Mouse (Mus musculus) CD4-positive, CD25-positive, alpha-beta regulatory T cell, adult 4 months (primary cell): ENCODE measurements around the gene Hinfp. TPM values are rescaled to one million over a fixed set of nuclear protein-coding genes. Genes with fewer than 3 reads are reported as not detected.
"Not testable (repeated sequence)": the region's sequence is repeated elsewhere in the genome, so short reads cannot be mapped to it uniquely, and the experiment has no call there.

ENCODE experiments used
- ATAC-seq: one replicate; pipeline ENCODE4 v1.8.0; 2017
- polyA plus RNA-seq, 2 experiments: library from polyadenylated mRNA; unstranded; fragments of 100-300 nt; shearing (Covaris generic); gene quantifications; one replicate each; pipeline ENCODE4 v1.2.1; 2017

The Hinfp gene
- polyA plus RNA-seq, 2 experiments from 2014 or later = 20.0 to 23.4 TPM

DNA sequence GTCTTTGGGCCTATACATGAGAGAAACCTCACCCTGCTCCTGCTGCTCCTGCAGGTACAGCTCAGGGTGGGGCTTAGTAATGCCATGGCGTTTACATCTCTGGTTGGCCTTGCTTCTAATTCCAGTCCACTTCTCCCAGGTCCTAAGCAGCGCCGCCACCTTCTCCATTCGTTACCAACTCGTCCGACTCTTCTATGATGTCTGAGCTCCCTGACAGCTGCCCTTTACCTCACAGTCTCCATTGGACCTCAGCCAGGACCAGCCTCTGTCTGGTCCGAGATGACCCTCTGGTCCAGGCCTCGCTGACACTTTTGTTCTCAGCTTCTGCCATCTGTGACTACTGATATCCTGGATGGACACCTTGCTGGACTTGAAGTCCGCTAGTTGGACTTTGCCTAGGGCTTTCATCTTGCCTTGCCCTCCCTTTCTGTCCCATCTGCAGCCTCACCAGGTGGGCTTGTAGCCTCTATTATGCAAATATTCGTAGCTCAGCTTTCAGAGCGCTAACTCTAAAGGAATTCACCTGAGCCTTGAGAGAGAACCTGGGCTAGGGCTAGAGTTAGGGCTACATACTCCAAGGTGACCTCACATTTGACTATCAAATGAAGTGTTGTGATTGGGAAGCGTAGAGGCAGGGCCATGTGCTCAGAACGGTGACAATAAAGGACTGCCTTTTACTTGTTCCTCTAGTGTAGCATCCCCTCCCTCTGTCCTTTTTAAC is 27.6 kb upstream of the Hinfp start:
- no peak for ATAC-seq

DNA sequence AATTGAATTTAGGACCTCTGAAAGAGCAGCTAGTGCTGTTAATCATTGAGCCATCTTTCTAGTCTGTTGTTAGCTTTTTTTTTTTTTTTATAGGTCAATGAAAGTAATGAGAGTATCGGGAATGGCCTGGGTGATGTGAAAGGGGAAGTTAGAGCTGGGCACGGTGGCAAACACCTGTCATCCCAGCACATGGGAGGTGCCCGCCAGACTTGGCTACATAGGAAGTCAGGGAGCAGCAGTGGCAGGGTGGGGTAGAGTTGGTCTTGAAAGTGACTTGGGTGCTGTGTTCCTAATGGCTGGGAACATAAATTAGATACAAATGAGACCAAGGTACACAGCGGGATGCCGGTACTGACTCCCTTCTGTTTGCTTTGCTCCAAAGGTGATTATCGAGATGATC is 25.3 kb upstream of the Hinfp start:
- ATAC-seq = no peak

DNA sequence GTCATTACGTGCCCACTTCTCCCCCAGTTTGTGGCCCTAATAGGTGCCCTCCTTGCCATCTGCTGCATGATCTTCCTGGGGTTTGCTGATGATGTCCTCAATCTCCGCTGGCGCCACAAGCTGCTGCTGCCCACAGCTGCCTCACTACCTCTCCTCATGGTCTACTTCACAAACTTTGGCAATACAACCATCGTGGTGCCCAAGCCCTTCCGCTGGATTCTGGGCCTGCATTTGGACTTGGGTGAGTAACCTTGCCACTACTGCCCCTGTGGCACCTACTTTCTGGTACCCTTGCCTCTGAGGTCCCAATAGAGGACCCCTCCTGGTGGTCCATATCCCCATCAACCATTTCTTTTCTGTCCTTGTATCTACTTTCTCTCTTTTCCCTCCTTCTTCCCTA is 22.5 kb upstream of the Hinfp start:
- ATAC-seq = no peak

DNA sequence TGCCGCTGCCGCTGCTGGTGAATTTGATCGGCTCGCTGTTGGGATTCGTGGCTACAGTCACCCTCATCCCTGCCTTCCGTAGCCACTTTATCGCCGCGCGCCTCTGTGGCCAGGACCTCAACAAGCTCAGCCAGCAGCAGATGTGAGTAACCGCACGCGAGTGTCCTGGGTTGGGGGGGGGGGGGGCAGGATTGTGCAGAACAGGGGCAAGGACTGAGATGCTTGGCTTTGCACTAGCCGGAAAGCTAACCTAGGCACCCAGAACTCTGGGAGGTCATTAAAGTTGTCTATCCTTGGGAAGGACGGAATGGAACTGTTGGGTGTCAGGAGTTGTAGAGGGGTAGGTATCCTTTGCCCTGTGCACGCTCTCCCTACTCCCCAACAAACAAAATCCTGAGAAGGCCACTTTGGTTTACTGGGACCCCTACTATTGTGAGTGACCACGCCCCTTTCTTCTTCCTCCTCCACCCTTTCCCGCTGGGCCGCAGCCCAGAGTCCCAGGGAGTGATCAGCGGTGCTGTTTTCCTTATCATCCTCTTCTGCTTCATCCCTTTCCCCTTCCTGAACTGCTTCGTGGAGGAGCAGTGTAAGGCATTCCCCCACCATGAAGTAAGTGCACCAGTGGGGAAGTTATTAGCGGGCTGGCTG is 21.7 kb upstream of the Hinfp start:
- peak; percentile 18 for ATAC-seq

DNA sequence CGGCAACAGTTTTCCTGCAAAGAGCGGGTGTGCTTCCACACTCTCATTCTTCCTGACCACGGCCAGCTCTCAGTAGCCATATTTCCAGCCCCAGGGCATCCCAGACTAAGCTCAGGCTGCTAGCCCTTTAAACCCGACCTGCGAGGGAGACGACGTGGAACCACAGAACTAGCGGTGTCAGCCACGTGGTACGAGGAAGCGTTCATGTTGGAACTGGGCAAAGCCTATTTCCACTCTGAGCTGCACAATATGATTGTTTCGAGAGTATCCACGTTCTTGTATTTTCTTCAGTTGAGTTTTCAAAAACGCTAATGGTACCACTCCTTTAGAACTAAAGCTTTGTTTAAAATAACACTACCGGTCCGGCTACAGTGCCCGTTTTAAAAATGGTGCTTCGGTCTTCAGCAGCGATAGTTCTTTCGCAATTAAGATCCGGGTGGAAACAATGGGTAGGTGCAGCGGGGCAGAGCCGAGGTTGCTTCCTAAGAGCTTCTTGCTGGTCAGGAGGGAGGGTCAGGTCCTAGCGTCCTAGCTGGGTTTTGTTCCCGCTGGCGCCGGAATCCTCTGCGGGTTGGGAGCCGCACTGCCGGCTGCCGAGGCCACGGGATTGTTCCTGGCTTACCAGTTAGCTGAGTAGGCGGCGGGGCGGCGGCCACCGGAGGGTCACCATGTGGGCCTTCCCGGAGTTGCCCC is 21.0 kb upstream of the Hinfp start:
- ATAC-seq = peak; percentile 97

DNA sequence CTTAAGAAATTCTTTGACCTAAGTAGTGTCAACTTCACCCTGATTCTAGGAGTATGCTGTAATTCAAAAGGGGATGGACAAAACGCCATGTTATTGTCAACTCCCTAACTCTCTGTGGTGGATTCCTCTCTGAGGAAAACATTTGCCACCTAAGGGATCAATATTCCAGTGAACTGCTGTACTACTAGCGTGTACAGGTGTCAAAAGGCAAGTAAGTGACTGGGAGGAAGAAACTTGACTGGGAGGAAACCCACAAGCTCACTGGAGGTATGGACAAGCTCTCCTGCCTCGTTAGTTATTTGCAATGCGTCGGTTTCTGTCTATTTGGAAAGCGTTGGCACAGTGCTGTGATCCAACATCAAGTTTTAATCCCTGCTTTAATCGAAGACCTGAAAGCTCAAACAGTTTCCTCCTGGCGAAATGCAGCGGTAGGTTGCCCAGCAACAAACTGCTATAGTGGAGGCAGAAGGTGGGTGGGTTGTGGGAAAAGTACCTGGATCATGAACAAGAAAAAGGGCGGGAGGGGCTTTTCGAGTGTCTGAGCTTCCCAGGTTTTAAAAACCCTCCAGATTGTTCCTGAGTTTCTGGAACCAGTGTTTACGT is 20.4 kb upstream of the Hinfp start, which contains the start of gene Dpagt1:
Gene Dpagt1 (plus strand): TSS at position 252 of the 603 bp plus-strand sequence.
- ATAC-seq = no peak

DNA sequence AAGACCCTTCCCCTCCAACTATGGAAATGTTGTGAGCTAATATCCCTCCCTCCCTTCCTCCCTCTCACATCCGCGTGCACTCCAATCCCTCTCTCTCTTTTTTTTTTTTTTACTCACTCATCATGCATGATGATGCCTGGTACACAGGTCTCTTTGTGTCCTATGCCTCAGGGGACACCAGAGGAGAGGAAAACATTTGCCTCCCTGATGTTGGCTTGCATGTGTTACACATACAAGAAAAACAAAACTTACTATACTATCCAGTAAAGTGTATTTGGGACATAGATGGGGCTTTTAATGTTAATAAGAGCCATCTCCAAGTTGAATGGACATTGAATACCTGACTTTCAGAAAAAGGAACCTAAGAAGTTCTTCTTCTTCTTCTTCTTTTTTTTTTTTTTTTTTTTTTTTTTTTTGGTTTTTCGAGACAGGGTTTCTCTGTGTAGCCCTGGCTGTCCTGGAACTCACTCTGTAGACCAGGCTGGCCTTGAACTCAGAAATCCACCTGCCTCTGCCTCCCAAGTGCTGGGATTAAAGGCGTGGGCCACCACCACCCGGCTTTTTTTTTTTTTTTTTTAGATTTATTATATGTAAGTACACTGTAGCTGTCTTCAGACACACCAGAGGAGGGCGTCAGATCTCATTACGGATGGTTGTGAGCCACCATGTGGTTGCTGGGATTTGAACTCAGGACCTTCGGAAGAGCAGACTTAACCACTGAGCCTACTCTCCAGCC is 19.7 kb upstream of the Hinfp start:
- not testable (repeated sequence) for ATAC-seq

DNA sequence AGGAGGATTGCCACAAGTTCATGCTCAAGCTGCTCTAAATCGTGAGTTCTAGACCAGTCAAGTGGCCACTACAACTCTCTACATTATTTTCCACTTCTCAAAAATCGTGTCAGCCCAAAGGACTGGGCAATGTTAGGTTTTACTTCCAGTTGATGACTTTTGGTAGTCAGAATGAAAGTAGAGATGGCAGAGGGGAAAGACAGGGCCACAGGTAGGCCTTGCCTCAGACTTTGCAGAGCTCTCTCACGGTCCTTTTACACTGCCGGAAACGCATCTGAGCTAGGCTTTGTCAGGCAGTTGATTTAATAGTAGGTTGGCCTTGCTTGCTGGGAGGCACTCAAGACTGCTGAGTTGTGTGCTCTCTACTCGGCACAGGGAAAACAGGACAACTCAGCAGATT is 18.7 kb upstream of the Hinfp start:
- no peak for ATAC-seq

DNA sequence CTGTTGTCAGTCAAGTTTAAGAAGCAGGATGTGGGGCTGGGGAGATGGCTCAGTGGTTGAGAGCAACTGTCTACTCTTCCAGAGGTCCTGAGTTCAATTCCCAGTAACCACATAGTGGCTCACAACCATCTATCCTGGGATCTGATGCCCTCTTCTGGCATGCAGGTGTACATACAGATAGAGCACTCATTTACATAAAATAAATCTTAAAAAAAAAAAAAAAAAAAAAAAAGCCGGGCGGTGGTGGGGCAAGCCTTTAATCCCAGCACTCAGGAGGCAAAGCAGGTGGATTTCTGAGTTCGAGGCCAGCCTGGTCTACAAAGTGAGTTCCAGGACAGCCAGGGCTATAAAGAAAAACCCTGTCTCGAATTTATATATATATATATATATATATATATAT is 18.2 kb upstream of the Hinfp start:
- ATAC-seq = not testable (repeated sequence)

DNA sequence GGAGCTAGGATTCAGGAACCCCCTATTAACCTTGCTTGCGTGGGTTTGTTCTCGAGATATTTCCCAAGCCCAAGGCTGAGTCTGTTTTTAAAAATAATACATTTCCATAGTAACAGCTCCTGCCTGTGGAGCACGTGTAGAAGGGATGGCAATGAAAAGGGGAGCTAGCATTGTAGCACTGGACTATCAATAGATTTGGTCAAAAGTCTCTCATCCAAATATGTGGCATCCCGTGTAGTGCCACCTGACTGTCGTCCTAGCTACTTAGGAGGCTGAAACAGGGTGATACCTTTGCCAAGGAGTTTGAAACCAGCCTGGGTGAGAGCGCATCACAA is 15.3 kb upstream of the Hinfp start:
- no peak for ATAC-seq

DNA sequence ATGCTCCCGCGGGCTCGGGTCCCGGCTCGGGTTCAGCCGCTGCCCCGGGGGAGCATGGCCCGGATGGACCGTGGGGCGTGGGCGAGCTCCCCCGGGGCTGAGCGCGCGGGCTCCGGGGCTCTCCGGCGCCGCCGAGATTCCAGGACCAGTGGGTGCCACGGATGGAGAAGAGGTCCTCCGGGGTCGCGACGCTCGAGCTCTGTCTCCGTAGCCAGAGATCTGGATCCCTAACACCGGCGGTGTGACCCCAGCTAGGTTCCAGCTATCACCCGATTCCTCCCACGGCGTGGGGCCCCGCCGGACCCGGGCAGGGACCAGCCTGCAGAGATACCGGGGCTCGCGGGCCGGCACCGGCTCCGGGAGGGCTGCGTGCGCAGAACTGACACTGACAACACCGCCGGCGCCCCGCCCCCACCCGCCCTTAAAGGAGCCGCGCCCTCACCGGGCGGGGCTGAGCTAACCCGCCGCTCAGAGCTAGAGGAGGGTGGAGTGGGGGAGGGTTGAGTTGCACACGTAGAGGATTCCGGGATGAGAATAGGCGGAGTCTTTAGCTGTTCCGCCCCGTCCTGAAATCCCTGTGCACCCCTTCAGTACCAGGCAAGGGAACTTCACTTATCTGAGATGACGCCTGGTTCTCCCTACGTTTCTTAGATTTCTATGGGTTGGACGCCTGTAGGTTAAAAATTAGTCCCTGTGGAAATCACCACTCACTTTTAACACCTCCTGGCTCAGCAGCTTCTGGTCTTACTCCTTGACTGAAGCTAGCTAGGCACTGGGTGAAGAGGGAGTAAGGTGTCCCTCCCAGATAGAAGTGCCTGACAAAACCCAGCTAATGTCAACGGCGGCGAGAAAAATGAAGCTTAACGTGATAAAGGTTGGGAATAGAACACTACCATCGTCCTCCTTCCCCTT is 14.7 kb upstream of the Hinfp start, which contains the start of gene C2cd2l:
Gene C2cd2l (minus strand): TSS at position 399 of the 912 bp plus-strand sequence.
- peak; percentile 81 for ATAC-seq

DNA sequence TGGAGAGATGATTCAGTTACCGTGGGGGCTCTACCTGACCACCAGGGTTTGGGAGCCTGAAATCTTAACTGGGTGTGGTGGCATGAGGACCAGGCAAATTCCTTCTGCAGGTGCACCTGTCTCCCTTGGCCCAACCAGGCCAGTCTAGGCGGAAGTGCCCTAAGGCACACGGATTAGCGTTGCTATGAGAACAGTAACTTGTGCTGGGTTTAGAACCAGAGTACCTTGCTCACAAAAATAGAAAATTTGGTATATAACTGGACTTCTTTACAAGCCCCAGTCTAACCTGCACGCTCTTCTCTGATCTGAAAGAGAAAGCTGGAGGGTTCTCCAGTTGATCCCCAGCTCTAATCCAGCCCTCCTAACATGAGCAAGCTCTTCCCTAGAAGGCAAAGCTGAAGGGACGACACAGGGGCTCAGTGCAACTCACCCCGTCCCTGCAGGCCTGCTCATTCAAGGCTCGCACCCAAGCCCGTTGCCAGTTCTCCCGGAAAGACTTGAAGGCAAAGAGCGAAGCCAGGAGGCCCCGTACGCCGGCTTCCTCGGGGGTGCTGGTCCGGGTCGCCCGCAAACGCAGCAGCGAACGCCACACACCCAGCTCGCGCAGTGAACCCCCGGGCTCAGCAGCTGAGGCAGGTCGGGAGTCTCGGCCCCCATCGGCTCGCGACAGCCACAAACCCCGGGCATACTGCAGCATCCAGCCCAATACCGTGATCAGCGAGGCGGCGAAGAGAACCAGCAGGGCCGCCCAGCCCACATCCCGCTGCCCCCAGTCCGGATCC is 13.8 kb upstream of the Hinfp start:
- peak; percentile 39 for ATAC-seq

DNA sequence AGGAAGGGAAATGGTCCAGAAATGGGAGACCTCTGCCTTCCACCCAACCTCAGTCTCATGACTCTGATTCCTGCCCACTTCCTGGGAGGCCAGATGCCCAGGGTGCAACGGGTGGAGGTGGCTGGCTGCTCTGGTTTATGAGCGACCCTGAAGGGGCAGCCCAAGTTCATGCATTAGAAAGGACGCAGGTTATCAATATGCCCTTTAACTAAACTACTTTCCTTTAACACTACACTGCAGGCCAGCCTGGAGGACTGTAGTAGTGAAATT is 13.3 kb upstream of the Hinfp start:
- ATAC-seq = no peak

DNA sequence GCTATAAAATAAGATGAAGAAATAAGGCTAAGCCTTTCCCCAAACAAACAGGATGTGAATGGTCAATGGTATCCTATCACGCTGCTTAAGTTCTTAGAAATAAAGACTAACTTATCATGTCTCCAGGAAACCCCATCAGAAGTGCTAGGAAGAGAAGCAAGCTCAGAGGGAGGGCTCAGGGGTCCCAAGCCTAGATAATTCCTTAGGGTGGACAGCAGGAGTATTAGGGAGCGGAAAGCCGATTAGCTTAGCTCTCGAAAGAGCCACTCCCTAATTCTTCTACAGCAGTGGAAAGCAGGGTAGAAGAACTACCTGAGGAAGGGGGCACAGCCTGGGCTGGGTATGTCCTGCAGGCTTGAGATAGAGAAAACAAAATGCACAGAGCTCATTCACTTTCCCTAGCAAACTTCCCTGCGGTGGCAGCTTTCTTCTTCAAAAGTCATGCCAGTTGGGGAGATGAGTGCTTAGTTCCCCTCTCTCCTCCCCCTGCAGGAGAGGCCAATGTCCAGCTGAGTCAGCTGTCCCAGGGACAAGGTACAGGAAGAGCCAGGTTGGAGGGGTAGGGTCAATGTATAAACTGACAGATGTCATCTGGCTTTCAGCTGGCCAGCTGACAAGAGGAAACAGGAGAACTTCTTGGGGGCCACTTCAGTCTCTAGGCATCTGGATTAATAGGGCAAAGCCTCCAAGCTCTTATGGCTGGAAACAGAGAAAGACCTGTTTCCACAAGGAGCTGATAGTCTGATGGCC is 12.8 kb upstream of the Hinfp start:
- ATAC-seq = no peak

DNA sequence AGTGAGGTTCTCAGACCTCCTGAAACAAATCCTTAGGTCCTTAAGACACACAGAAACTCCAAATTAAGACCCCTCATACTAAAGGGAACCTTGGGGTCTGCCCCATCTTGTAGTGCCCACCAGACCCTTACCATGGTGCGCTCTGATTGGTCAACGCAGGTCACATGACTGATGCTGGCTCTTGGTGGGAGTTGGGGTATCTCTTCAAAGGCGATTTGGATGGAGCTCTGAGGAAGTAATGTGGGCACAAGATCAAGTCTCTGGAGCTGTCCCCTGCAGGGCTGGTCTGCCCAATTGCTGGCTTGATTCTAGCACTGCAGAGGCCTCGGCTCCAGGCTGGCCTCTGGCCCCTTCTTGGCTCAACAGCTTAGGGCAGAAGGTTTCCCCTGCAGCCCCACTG is 12.0 kb upstream of the Hinfp start:
- ATAC-seq = no peak

DNA sequence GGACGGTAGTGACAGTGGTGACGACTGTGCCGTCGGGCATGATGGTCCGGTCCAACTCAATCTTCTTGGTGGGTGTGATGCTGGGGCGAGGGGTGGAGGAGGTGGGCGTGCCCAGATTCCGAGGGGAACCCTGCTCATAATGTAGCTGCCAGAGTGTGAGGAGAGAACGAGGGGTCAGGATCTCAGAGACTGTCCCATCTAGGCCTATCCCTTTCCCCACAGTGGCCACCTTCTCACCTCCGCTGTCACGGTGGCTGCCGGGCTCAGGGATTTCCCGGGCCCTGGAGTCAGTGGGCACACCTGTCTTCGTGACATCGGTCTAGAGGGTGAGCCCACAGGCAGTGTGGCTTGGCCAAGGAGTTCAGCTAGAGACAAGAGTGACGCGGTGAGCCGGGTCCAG is 9.4 kb upstream of the Hinfp start:
- no peak for ATAC-seq

DNA sequence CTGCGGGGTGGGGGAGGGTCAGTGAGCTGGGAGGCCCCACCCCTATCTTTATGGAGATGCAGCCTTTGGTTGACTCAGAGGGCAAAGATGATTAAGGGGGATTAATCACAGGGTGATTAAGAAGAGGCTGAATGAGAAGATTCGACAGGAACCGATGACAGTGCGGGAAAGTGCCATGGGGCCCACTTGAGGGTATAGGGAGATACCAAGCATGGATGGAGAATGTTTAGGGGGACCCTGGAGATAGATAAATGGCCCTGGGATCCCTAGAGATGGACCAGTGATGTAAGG is 8.7 kb upstream of the Hinfp start:
- ATAC-seq = no peak

DNA sequence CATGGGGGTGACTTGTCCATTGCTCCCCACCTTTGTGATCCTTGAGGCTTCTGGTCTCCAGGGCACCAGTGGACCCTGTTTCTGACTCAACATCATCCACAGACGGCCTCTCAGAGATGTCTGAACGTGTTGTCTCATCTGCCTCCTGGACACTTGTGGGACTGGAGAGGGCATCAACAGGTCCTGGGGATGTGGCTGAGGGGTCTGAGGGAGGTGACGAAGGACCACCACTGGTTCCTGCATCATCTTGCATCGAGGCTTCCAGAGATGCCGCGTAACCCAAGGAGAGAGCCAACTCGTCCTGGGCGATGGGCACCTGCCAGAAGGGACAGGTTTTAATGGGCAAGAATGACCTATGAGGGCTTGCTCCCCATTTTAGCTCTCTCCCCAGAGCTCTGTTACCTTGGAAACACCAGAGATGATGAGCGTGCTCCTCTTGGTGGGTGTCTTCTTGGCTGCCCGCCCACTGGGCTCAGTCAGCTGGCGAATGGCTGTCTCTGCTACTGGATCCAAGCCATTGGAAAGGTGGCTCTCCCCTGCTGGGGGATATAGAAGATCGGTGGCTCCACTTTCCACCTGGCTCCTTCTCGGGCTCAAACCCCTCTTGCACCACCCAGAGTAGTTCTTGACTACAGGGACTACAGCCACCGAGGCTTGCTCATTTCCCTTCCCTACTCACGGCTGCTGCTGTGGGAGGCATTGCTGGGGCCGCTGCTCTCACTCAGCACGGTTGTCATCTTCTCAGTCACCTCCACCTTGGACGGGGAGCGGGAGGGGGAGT is 8.2 kb upstream of the Hinfp start:
- no peak for ATAC-seq
